Mouse (Mus musculus): ENCODE data around the gene Xpot. TPM values are rescaled to one million over a fixed set of nuclear protein-coding genes. Genes with fewer than 3 reads are reported as not detected.

The Xpot gene
- polyA plus RNA-seq (2015; fragmentation: Nextera tagmentation; extraction: Ambion mirVana): 15.9 and 27.8 TPM in 2 replicates

GRCm38 (mm10) chr10:121626186-121626882 lies at the start of gene Xpot:
TSS of gene Xpot (minus strand) at chr10:121626332.

GRCm38 (mm10) chr10:121641272-121642053 lies 15.3 kb upstream of the Xpot start, which contains the start of gene D930020B18Rik:
TSS of gene D930020B18Rik (plus strand) at chr10:121641588.

GRCm38 (mm10) chr10:121586675-121587370 lies 39.3 kb downstream of the Xpot start, which contains the start of gene Tbk1:
TSS of gene Tbk1 (minus strand) at chr10:121586787.

Small RNA genes lying within 50 kb of the gene (microRNA-seq; reads per million reads assigned to microRNA genes)
- not detected for gene Gm24330 (ENCODE audit: borderline replicate concordance, insufficient number of aligned reads)

Other genes starting within 250 kb of the Xpot start
- gene Rassf3, start 150.0 kb downstream of the Xpot start, polyA plus RNA-seq (2015; fragmentation: Nextera tagmentation; extraction: Ambion mirVana): 6.4 and 9.3 TPM in 2 replicates
- 21.5 and 28.7 TPM in 2 replicates for gene Tbk1, start 39.5 kb downstream of the Xpot start, polyA plus RNA-seq (2015; fragmentation: Nextera tagmentation; extraction: Ambion mirVana)
- 0.05 TPM in 1 of 2 replicates, not detected in the other for gene D930020B18Rik, start 15.3 kb upstream of the Xpot start, polyA plus RNA-seq (2015; fragmentation: Nextera tagmentation; extraction: Ambion mirVana)
- 2.3 and 3.2 TPM in 2 replicates for gene BC048403, start 113.6 kb upstream of the Xpot start, polyA plus RNA-seq (2015; fragmentation: Nextera tagmentation; extraction: Ambion mirVana)